Mouse (Mus musculus): ENCODE data around the gene Zfp53. TPM values are rescaled to one million over a fixed set of nuclear protein-coding genes. Genes with fewer than 3 reads are reported as not detected.
A peak's percentile ranks its signal among the peaks of the same experiment; 100 is the strongest.

The Zfp53 gene
- total and polyA plus RNA-seq, 2 experiments from 2014 or later: 0.92 to 4.0 TPM

- H3K36me3 ChIP-seq (replicated peaks; ENCODE audit: control insufficient read depth, insufficient read depth, low read length): no peaks in the 10 kb centered on the region
- no peaks in the 10 kb centered on the region for H3K27me3 ChIP-seq (ENCODE audit: control insufficient read depth, insufficient read depth, low read length)
- no peaks in the 10 kb centered on the region for H3K9me3 ChIP-seq (replicated peaks; ENCODE audit: control insufficient read depth, low read length)
- 38% methylated on average over 5 of the region's 5 CpGs for WGBS
- H3K27ac ChIP-seq (ENCODE audit: low read depth): peak overlapping the region; percentile 97
- H3K4me1 ChIP-seq (ENCODE audit: control insufficient read depth, insufficient read depth): peaks cover 13% of the 10 kb centered on the region
- H3K4me2 ChIP-seq (ENCODE audit: low read depth, low read length): peak overlapping the region; percentile 66
- H3K4me3 ChIP-seq (ENCODE audit: low read depth, low read length): peak overlapping the region; percentile 65
- H3K9ac ChIP-seq (replicated peaks; ENCODE audit: low read depth, low read length): peak overlapping the region; percentile 88
- ATAC-seq (ENCODE audit: insufficient read depth, low read depth) (peak; percentile 1; the same call in 1 of the 2 replicates), DNase-seq (ENCODE audit: low spot score) (no peak)
- TF ChIP-seq CTCF (IDR thresholded peaks at IDR 0.05; ENCODE audit: low read depth): no peak
- no peak for TF ChIP-seq EP300 (IDR thresholded peaks at IDR 0.05; ENCODE audit: low read depth)
Measured at GRCm38 (mm10) chr17:21531621-21532020, 42.8 kb downstream of the Zfp53 start.

- ATAC-seq (ENCODE audit: insufficient read depth, low read depth): peak; percentile 81
- Histone ChIP-seq H3K9me3 (replicated peaks; ENCODE audit: control insufficient read depth, low read length) (no peaks in the 10 kb centered on the region), H3K4me1 (ENCODE audit: control insufficient read depth, insufficient read depth) (peaks cover 13% of the 10 kb centered on the region), H3K27ac (ENCODE audit: low read depth) (peak overlapping the region; percentile 97), H3K9ac (replicated peaks; ENCODE audit: low read depth, low read length) (peak overlapping the region; percentile 88), H3K4me2 (ENCODE audit: low read depth, low read length) (peak overlapping the region; percentile 66), H3K4me3 (ENCODE audit: low read depth, low read length) (peak overlapping the region; percentile 65), H3K27me3 (ENCODE audit: control insufficient read depth, insufficient read depth, low read length) (no peaks in the 10 kb centered on the region), H3K36me3 (replicated peaks; ENCODE audit: control insufficient read depth, insufficient read depth, low read length) (no peaks in the 10 kb centered on the region)
- DNase-seq (ENCODE audit: low spot score): peak; percentile 96
- WGBS: under 1% methylated on average over 50 of the region's 54 CpGs
- TF ChIP-seq CTCF (IDR thresholded peaks at IDR 0.05; ENCODE audit: low read depth): peak; percentile 4; the same call in 1 of the 2 replicates
- TF ChIP-seq EP300 (IDR thresholded peaks at IDR 0.05; ENCODE audit: low read depth): no peak
Measured at GRCm38 (mm10) chr17:21532101-21532951, 43.5 kb downstream of the Zfp53 start.

GRCm38 (mm10) chr17:21533961-21534360 lies 45.2 kb downstream of the Zfp53 start:
- 67% methylated on average over 1 of the region's 1 CpGs for WGBS
- Histone ChIP-seq H3K9me3 (replicated peaks; ENCODE audit: control insufficient read depth, low read length) (no peaks in the 10 kb centered on the region), H3K4me3 (ENCODE audit: low read depth, low read length) (no peak overlapping the region), H3K36me3 (replicated peaks; ENCODE audit: control insufficient read depth, insufficient read depth, low read length) (no peaks in the 10 kb centered on the region), H3K27me3 (ENCODE audit: control insufficient read depth, insufficient read depth, low read length) (no peaks in the 10 kb centered on the region), H3K9ac (replicated peaks; ENCODE audit: low read depth, low read length) (no peak overlapping the region), H3K4me1 (ENCODE audit: control insufficient read depth, insufficient read depth) (peaks cover 13% of the 10 kb centered on the region), H3K4me2 (ENCODE audit: low read depth, low read length) (no peak overlapping the region), H3K27ac (ENCODE audit: low read depth) (no peak overlapping the region; the same call in 1 of the 2 replicates)
- ATAC-seq (ENCODE audit: insufficient read depth, low read depth) (no peak), DNase-seq (ENCODE audit: low spot score) (no peak)
- TF ChIP-seq EP300 (IDR thresholded peaks at IDR 0.05; ENCODE audit: low read depth): no peak

- peak overlapping the region; percentile 86 for H3K27ac ChIP-seq (ENCODE audit: low read depth)
- H3K9ac ChIP-seq (replicated peaks; ENCODE audit: low read depth, low read length): no peak overlapping the region
- WGBS: 11% methylated on average over 4 of the region's 4 CpGs
- H3K9me3 ChIP-seq (replicated peaks; ENCODE audit: control insufficient read depth, low read length): no peaks in the 10 kb centered on the region
- no peaks in the 10 kb centered on the region for H3K36me3 ChIP-seq (replicated peaks; ENCODE audit: control insufficient read depth, insufficient read depth, low read length)
- DNase-seq (ENCODE audit: low spot score) (peak; percentile 96), ATAC-seq (ENCODE audit: insufficient read depth, low read depth) (peak; percentile 50)
- TF ChIP-seq EP300 (IDR thresholded peaks at IDR 0.05; ENCODE audit: low read depth) (no peak), CTCF (IDR thresholded peaks at IDR 0.05; ENCODE audit: low read depth) (peak; percentile 90)
- H3K4me1 ChIP-seq (ENCODE audit: control insufficient read depth, insufficient read depth): peaks cover 13% of the 10 kb centered on the region
- peak overlapping the region; percentile 69; the same call in 1 of the 2 replicates for H3K4me3 ChIP-seq (ENCODE audit: low read depth, low read length)
- no peaks in the 10 kb centered on the region for H3K27me3 ChIP-seq (ENCODE audit: control insufficient read depth, insufficient read depth, low read length)
- H3K4me2 ChIP-seq (ENCODE audit: low read depth, low read length): peak overlapping the region; percentile 92; the same call in 1 of the 2 replicates
Measured at GRCm38 (mm10) chr17:21534460-21535095, 45.8 kb downstream of the Zfp53 start.

- WGBS: 2% methylated on average over 21 of the region's 21 CpGs
Measured at GRCm38 (mm10) chr17:21535096-21536001, 46.6 kb downstream of the Zfp53 start, which contains the start of gene Zfp52. Zfp52 (plus strand) TSS chr17:21535539.

More at GRCm38 (mm10) chr17:21535096-21536001, 46.6 kb downstream of the Zfp53 start, which contains the start of gene Zfp52:
- no peaks in the 10 kb centered on the region for H3K36me3 ChIP-seq (replicated peaks; ENCODE audit: control insufficient read depth, insufficient read depth, low read length)
- no peak for TF ChIP-seq EP300 (IDR thresholded peaks at IDR 0.05; ENCODE audit: low read depth)
- H3K4me3 ChIP-seq (ENCODE audit: low read depth, low read length): peak within 1 kb of the TSS; percentile 69
- H3K4me2 ChIP-seq (ENCODE audit: low read depth, low read length): peak within 1 kb of the TSS; percentile 92
- DNase-seq (ENCODE audit: low spot score) (peak; percentile 78), ATAC-seq (ENCODE audit: insufficient read depth, low read depth) (peak; percentile 68)
- H3K9me3 ChIP-seq (replicated peaks; ENCODE audit: control insufficient read depth, low read length): no peaks in the 10 kb centered on the region
- H3K27me3 ChIP-seq (ENCODE audit: control insufficient read depth, insufficient read depth, low read length): no peaks in the 10 kb centered on the region
- peak within 1 kb of the TSS; percentile 71 for H3K9ac ChIP-seq (replicated peaks; ENCODE audit: low read depth, low read length)
- peak within 1 kb of the TSS; percentile 86 for H3K27ac ChIP-seq (ENCODE audit: low read depth)
- peaks cover 13% of the 10 kb centered on the region for H3K4me1 ChIP-seq (ENCODE audit: control insufficient read depth, insufficient read depth)

All from heart, postnatal 0 days (tissue).